Mouse (Mus musculus) ES-Bruce4 (cell line): Measurements from ENCODE around the gene Dlgap1.

Experiments
- CTCF ChIP-seq: IDR thresholded peaks from one replicate; pipeline ENCODE4 v1.8.1; 2011; ENCODE audit warnings: low read depth, low read length
- EP300 ChIP-seq: IDR thresholded peaks from 2 replicates; pipeline ENCODE4 v1.6.1; 2011; ENCODE audit warnings: low read depth, low read length; ENCODE audit not compliant: insufficient read depth
- POLR2A ChIP-seq: IDR thresholded peaks from one replicate; pipeline ENCODE4 v1.8.1; 2011; ENCODE audit warnings: low read length; ENCODE audit not compliant: insufficient read depth

DNA sequence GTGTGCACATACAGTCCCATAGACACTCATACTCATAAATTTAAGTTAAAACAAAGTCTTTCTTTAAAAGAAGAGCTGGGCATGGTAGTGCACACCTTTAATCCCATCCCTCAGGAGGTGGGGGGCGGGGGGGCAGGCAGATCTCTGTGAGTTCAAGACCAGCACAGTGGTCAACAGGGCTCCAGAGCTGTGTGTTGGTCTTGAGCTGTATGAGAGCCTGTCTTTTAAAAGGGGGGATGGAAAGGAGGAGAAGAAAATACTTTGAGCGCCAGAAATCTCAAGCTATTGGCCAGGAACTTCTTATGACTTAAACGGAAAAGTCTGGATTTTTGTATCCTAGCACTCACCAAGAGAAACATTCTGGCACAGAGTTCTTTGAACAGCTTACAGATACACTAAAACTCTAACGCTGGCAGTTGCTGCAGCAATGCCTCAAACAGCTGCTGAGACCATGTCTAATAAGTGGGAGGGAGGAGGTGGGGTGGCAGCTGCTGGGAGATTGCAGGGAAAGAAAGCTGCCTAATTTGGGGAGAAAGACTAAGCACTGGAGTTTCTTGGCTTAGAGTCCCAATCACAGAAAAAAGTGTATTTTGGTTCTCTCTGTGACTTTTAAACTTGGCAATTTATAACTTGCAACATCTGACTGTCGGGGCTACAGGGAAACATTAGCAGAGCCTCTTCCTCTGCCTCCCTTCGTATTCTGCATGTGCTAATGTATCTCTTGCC, 660.9 kb downstream of the Dlgap1 start:
- no peak for TF ChIP-seq CTCF
- no peak for TF ChIP-seq EP300
- no peak for TF ChIP-seq POLR2A
